12 mouse cellular contexts compared by ENCODE assay signal in the genomic region with DNA sequence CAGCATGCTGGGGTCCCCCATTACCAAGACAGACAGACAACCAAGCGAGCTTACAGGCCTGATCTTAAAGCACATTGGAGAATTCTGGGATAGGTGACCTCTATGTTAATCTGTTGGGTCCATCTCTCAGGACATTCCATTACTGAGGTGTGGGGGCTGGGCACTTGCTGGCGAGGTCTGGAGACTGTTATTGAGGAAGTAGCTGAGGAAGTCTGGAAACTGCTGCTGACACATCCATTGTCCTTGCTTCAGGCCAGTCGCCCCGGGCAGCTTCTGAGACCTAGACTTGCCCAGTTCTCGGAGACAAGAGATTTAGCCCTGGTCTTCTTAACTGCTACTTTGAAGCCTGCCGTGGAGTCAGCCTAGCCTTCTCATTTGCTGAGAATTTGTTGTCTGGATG.
DNase-seq lines count a peak whose midpoint lies in the region; ATAC-seq and TF ChIP-seq lines count a peak whose summit lies in the region.
"Had no signal": no experiment of that assay in that cellular context is flagged by ENCODE, and none has a peak within 500 bp of the region (broad histone marks: within the 10 kb centered on the region; RNA-seq: fewer than 3 reads in every experiment).

No protein-coding gene starts in this region.

- H3K27me3 ChIP-seq in kidney, embryonic 15.5 days = no peaks in the 10 kb centered on the region
- no peaks in the 10 kb centered on the region for H3K27me3 ChIP-seq in lung, postnatal 0 days (replicated peaks; ENCODE audit: insufficient read depth, low read length)

- H3K27ac ChIP-seq in kidney, embryonic 15.5 days = no peak overlapping the region
- H3K27ac ChIP-seq in lung, postnatal 0 days (ENCODE audit: low read length) = no peak overlapping the region
- H3K27ac ChIP-seq: macrophage had no signal

- DNase-seq in kidney, adult 11 months = peak; percentile 40
- peak; percentile 18 for DNase-seq in embryo, embryonic 10 days (ENCODE audit: low spot score)
- DNase-seq in kidney, adult 18-20 months = peak; percentile 33
- no peak for DNase-seq in lung, postnatal 0 days (ENCODE audit: low spot score)
- no peak for DNase-seq in urinary bladder, adult 18-20 months (ENCODE audit: low spot score in 2 of 2)
- DNase-seq in layer of hippocampus, postnatal 10 days (ENCODE audit: low spot score in 2 of 2) = no peak
- DNase-seq: cerebellum, postnatal 10 days; gastrocnemius, postnatal 36 days; right cerebral cortex, postnatal 4 days had no signal

- H3K9ac ChIP-seq in kidney, embryonic 15.5 days = no peak overlapping the region
- H3K9ac ChIP-seq in lung, postnatal 0 days (replicated peaks; ENCODE audit: low read depth) = no peak overlapping the region

- no peak for ATAC-seq in kidney, embryonic 15.5 days (replicated peaks; ENCODE audit: low FRiP score)
- peak; percentile 62; the same call in 1 of the 2 replicates for ATAC-seq in lung, postnatal 0 days
- no peak for ATAC-seq in activated CD4-positive, CD25-positive, alpha-beta regulatory T cell, adult 4 months

- no peak overlapping the region for H3K4me2 ChIP-seq in kidney, embryonic 15.5 days
- no peak overlapping the region for H3K4me2 ChIP-seq in lung, postnatal 0 days (replicated peaks; ENCODE audit: low read depth, low read length)

- H3K4me1 ChIP-seq in kidney, embryonic 15.5 days = 0 out of 2 replicates have a peak, but pooled peaks cover 5% of the 10 kb centered on the region
- no peaks in the 10 kb centered on the region for H3K4me1 ChIP-seq in lung, postnatal 0 days (ENCODE audit: insufficient read depth, low read depth, low read length)

- H3K9me3 ChIP-seq in kidney, embryonic 15.5 days (replicated peaks) = no peaks in the 10 kb centered on the region
- no peaks in the 10 kb centered on the region for H3K9me3 ChIP-seq in lung, postnatal 0 days (ENCODE audit: low read length)

- TF ChIP-seq EP300 in lung, postnatal 0 days (IDR thresholded peaks at IDR 0.05) = no peak

- 55% methylated on average over 6 of the region's 6 CpGs for WGBS in kidney, embryonic 15.5 days
- 62% methylated on average over 6 of the region's 6 CpGs for WGBS in lung, postnatal 0 days

- H3K36me3 ChIP-seq in kidney, embryonic 15.5 days = no peaks in the 10 kb centered on the region
- H3K36me3 ChIP-seq in lung, postnatal 0 days (ENCODE audit: insufficient read depth, low read length) = no peaks in the 10 kb centered on the region

- no peak overlapping the region for H3K4me3 ChIP-seq in kidney, embryonic 15.5 days (replicated peaks)
- no peak overlapping the region for H3K4me3 ChIP-seq in lung, postnatal 0 days (ENCODE audit: low read depth, low read length)

- TF ChIP-seq CTCF in lung, postnatal 0 days (IDR thresholded peaks at IDR 0.05) = no peak

Comparison
In these comparisons a context has a peak if more than half of its experiments do, and no peak if none do; other contexts are left out.
1. DNase-seq: peak in kidney, adult 11 months (single experiment), embryo, embryonic 10 days (single experiment) and kidney, adult 18-20 months (single experiment); none in lung, postnatal 0 days (single experiment), urinary bladder, adult 18-20 months (0 of 2) and layer of hippocampus, postnatal 10 days (0 of 2).